Mouse (Mus musculus) embryonic fibroblast, embryonic 13.5 days (primary cell): Measurements from ENCODE around the gene Slco1a6.
"Not testable (repeated sequence)": the region's sequence is repeated elsewhere in the genome, so short reads cannot be mapped to it uniquely, and the experiment has no call there.

ENCODE experiments used
- CTCF ChIP-seq: IDR thresholded peaks from 2 replicates; pipeline ENCODE4 v1.5.1; 2011; ENCODE audit warnings: mild to moderate bottlenecking, control low read depth, low read length, moderate library complexity, borderline replicate concordance; ENCODE audit not compliant: insufficient read depth
- POLR2A ChIP-seq: IDR thresholded peaks from 2 replicates; pipeline ENCODE4 v1.6.1; 2011; ENCODE audit warnings: low read depth, mild to moderate bottlenecking, control low read depth, low read length, moderate library complexity

GRCm38 (mm10) chr6:142250738-142251307, 42.5 kb upstream of the Slco1a6 start:
- not testable (repeated sequence) for TF ChIP-seq POLR2A, CTCF
